In genomic region chr12:64137997-64138396, GRCm38 (mm10) we compare ENCODE assay signal across 14 mouse cellular contexts.
"Had no signal": no experiment of that assay in that cellular context is flagged by ENCODE, and none has a peak within 500 bp of the region (broad histone marks: within the 10 kb centered on the region; RNA-seq: fewer than 3 reads in every experiment).

No protein-coding gene starts in this region.

- H3K4me3 ChIP-seq: limb, embryonic 13.5 days; midbrain, embryonic 10.5 days; midbrain, embryonic 15.5 days; neural tube, embryonic 13.5 days had no signal

- H3K27ac ChIP-seq: limb, embryonic 13.5 days; liver, embryonic 14.5 days; midbrain, embryonic 10.5 days; midbrain, embryonic 15.5 days; neural tube, embryonic 13.5 days had no signal

- H3K27me3 ChIP-seq: limb, embryonic 13.5 days; midbrain, embryonic 15.5 days; neural tube, embryonic 13.5 days had no signal

- H3K9me3 ChIP-seq: limb, embryonic 13.5 days; midbrain, embryonic 10.5 days; midbrain, embryonic 15.5 days; neural tube, embryonic 13.5 days had no signal

- H3K36me3 ChIP-seq: limb, embryonic 13.5 days; midbrain, embryonic 10.5 days; midbrain, embryonic 15.5 days; neural tube, embryonic 13.5 days had no signal

- ATAC-seq: midbrain, embryonic 15.5 days had no signal

- H3K9ac ChIP-seq: limb, embryonic 13.5 days; liver, embryonic 14.5 days; midbrain, embryonic 15.5 days; neural tube, embryonic 13.5 days had no signal

- H3K4me2 ChIP-seq: limb, embryonic 13.5 days; midbrain, embryonic 15.5 days; neural tube, embryonic 13.5 days had no signal

- H3K4me1 ChIP-seq: limb, embryonic 13.5 days; midbrain, embryonic 10.5 days; midbrain, embryonic 15.5 days; neural tube, embryonic 13.5 days had no signal

- DNase-seq: kidney, adult 11 months; kidney, adult 9 months; kidney, postnatal 10 days; left cerebral cortex, postnatal 4 days; lung, adult 18-20 months; retina, postnatal 1 day; spleen, adult 18-20 months; thymus, adult 2 months; thymus, postnatal 25 days had no signal
